Mouse (Mus musculus) lung, adult 2 months (tissue): ENCODE results near the gene 4931414P19Rik.

Experiments
- CTCF ChIP-seq: fragments of 200-500 bp; IDR thresholded peaks from 2 replicates; pipeline ENCODE4 v1.5.1; 2011; ENCODE audit warnings: mild to moderate bottlenecking, low read length, control low read depth; ENCODE audit not compliant: insufficient read depth
- POLR2A ChIP-seq: fragments of 200-500 bp; IDR thresholded peaks from 2 replicates; pipeline ENCODE4 v1.6.1; 2011; ENCODE audit warnings: low read depth, mild to moderate bottlenecking, control low read depth, low read length, borderline replicate concordance; ENCODE audit errors: extremely low read depth

DNA sequence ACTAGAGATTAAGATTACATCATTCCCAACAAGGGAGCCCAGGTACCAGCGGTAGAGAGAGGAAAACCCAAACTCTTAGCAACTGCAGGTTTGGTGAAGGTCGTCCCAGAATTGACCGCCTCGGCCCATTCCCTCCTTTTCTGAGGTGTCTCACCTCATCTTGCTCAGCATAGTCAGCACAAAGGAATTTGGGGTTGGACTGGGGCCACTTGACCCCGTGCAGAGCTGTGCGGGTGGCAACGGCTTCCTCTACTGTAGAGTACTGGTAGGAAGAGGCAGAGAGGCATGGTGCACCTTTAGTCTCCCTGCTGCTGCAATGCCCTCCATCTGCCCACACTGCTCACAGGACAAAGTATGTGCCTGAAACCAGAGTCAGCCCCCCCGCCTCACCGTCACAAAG lies 38.5 kb upstream of the 4931414P19Rik start:
- TF ChIP-seq POLR2A (no peak), CTCF (no peak)
